Mouse (Mus musculus): ENCODE measurements around the gene Tango6.

DNA sequence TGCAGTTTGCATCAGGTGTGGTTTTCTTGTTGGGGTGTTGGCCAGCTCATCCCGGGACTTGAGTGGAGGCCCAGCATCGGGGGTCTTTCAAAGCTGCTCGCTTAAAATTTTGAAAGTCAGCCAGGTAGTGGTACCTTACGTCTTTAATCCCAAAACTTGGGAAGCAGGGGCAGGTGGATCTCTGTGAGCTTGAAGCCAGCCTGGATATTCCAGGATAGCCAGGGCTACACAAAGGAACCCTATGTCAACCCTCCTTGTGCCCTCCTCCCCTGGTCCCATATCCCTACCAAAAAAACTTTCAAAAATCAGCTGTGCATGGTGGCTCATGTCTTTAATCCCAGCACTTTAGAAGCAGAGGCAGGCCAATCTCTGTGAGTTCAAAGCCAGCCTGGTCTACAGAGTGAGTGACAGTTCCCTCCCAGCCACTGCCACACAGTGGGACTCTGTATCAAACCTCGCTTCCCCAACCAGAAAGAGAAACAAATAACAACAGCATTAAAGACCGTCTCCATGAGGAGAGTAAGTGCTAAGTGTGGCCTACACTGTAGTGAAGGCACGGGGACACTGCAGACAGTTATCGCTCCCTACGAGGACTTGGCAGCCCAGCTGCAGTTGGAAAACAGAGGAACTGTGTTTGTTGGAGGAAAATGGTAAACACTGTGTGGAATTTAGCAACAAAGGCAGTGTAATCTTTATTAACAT, 21.5 kb downstream of the Tango6 start:
- TF ChIP-seq CTCF (conservative IDR thresholded peaks at IDR 0.05 in 1 of 2, IDR thresholded peaks at IDR 0.05 in 1 of 2; ENCODE audit: low read depth in 2 of 2, low read length in 2 of 2) (no peak), MAX (IDR thresholded peaks at IDR 0.05; ENCODE audit: low read length) (no peak), UBTF (IDR thresholded peaks at IDR 0.05; ENCODE audit: low read depth, low read length) (no peak)

All from CH12.LX (cell line).